Mouse (Mus musculus) E14TG2a.4 (cell line): Measurements from ENCODE around the gene Creb5.

ENCODE experiments used
- CTCF ChIP-seq: conservative IDR thresholded peaks from 2 replicates; pipeline ENCODE4 v1.5.1; 2014; ENCODE audit warnings: low read length
- POU5F1 ChIP-seq: IDR thresholded peaks from 2 replicates; pipeline ENCODE4 v1.6.1; 2014; ENCODE audit warnings: low read length, borderline replicate concordance

DNA sequence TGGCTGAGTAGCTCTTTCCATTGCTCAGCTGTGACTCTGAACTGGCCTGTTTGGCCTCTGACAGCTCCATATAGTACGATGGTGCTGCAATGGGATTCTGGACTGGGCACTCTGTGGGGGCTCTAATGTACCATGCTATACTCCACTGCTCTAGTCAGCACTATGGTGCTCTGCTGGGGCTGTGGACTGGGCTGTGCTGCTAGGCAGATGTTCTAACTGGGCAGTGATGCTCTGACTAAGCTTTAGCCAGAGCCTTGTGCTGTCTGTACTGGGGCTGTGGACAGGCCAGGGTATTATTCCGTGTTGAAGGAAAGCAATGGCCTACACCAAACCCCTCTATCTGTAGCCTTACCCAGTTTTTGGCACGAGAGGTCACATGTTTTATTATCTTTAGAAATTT is 316.0 kb downstream of the Creb5 start:
- TF ChIP-seq CTCF, result no peak
- TF ChIP-seq POU5F1, result no peak
